12 mouse cellular contexts compared by ENCODE assay signal in genomic region chr7:38188281-38189075, GRCm38 (mm10). TPM values are rescaled to one million over a fixed set of nuclear protein-coding genes. Genes with fewer than 3 reads are reported as not detected.
DNase-seq lines count a peak whose midpoint lies in the region; ATAC-seq and TF ChIP-seq lines count a peak whose summit lies in the region.
"Had no signal": no experiment of that assay in that cellular context is flagged by ENCODE, and none has a peak within 500 bp of the region (broad histone marks: within the 10 kb centered on the region; RNA-seq: fewer than 3 reads in every experiment).

No protein-coding gene starts in this region.

- 84% methylated on average over 8 of the region's 8 CpGs for WGBS in heart, embryonic 15.5 days
- 70% methylated on average over 8 of the region's 8 CpGs for WGBS in bone marrow, adult 2 months
- WGBS in liver, embryonic 16.5 days (ENCODE audit: insufficient replicate concordance) = 58% methylated on average over 8 of the region's 8 CpGs

- peaks cover 10% of the 10 kb centered on the region for H3K4me1 ChIP-seq in heart, embryonic 15.5 days (replicated peaks)
- H3K4me1 ChIP-seq in megakaryocyte, embryonic 14.5 days = peaks cover 57% of the 10 kb centered on the region
- H3K4me1 ChIP-seq in bone marrow, adult 2 months (ENCODE audit: control insufficient read depth, insufficient read depth, low read length) = peaks cover 9% of the 10 kb centered on the region
- H3K4me1 ChIP-seq in liver, embryonic 16.5 days (ENCODE audit: control insufficient read depth, low read depth, low read length) = peaks cover 9% of the 10 kb centered on the region

- H3K4me3 ChIP-seq in heart, embryonic 15.5 days = no peak overlapping the region
- peak overlapping the region; percentile 6 for H3K4me3 ChIP-seq in megakaryocyte, embryonic 14.5 days (replicated peaks)
- no peak overlapping the region for H3K4me3 ChIP-seq in bone marrow, adult 2 months (replicated peaks; ENCODE audit: control insufficient read depth, low read depth, low read length)
- no peak overlapping the region for H3K4me3 ChIP-seq in liver, embryonic 16.5 days (ENCODE audit: low read depth, low read length)
- H3K4me3 ChIP-seq: heart, embryonic 13.5 days; left cerebral cortex, adult 2 months; limb, embryonic 13.5 days had no signal

- intact Hi-C loops in heart, postnatal 10 days (cut with DNase I) = no loop called here

- H3K36me3 ChIP-seq in heart, embryonic 15.5 days = 0 out of 2 replicates have a peak, but pooled peaks cover 8% of the 10 kb centered on the region
- peaks cover 23% of the 10 kb centered on the region for H3K36me3 ChIP-seq in megakaryocyte, embryonic 14.5 days (replicated peaks; ENCODE audit: low read length)
- peaks cover 6% of the 10 kb centered on the region; the same call in 1 of the 2 replicates for H3K36me3 ChIP-seq in liver, embryonic 16.5 days (ENCODE audit: control insufficient read depth, insufficient read depth)

- no peaks in the 10 kb centered on the region for H3K27me3 ChIP-seq in heart, embryonic 15.5 days
- peaks cover 4% of the 10 kb centered on the region for H3K27me3 ChIP-seq in megakaryocyte, embryonic 14.5 days (replicated peaks)
- H3K27me3 ChIP-seq in liver, embryonic 16.5 days (ENCODE audit: control insufficient read depth, insufficient read depth, low read depth, low read length) = no peaks in the 10 kb centered on the region
- H3K27me3 ChIP-seq: heart, embryonic 13.5 days; limb, embryonic 13.5 days; Patski had no signal

- H3K9ac ChIP-seq in heart, embryonic 15.5 days = no peak overlapping the region
- H3K9ac ChIP-seq in liver, embryonic 16.5 days (ENCODE audit: low read depth, low read length) = no peak overlapping the region
- H3K9ac ChIP-seq: heart, embryonic 13.5 days; limb, embryonic 13.5 days had no signal

- H3K4me2 ChIP-seq in heart, embryonic 15.5 days = no peak overlapping the region; the same call in 1 of the 2 replicates
- H3K4me2 ChIP-seq in liver, embryonic 16.5 days (ENCODE audit: low read depth, low read length) = no peak overlapping the region
- H3K4me2 ChIP-seq: heart, embryonic 13.5 days; limb, embryonic 13.5 days had no signal

- no peak for TF ChIP-seq CTCF in bone marrow, adult 2 months (IDR thresholded peaks at IDR 0.05; ENCODE audit: control insufficient read depth, insufficient read depth, low read length)

- H3K27ac ChIP-seq in heart, embryonic 15.5 days = peak overlapping the region; percentile 52; the same call in 1 of the 2 replicates
- peak overlapping the region; percentile 88 for H3K27ac ChIP-seq in bone marrow, adult 2 months (ENCODE audit: control insufficient read depth, insufficient read depth, low read depth, low read length, poor library complexity)
- H3K27ac ChIP-seq in liver, embryonic 16.5 days (ENCODE audit: low read length) = peak overlapping the region; percentile 76
- H3K27ac ChIP-seq: heart, embryonic 13.5 days; left cerebral cortex, adult 2 months; limb, embryonic 13.5 days had no signal

- no peak for DNase-seq in heart, postnatal 10 days
- DNase-seq in c-Kit-positive CD71-positive TER-119-positive erythroid progenitor cells, embryonic 14.5 days (ENCODE audit: low spot score) = no peak

- TF ChIP-seq POLR2A in bone marrow, adult 2 months (IDR thresholded peaks at IDR 0.05; ENCODE audit: borderline replicate concordance, control insufficient read depth, low read depth, low read length) = no peak

- no peaks in the 10 kb centered on the region for H3K9me3 ChIP-seq in heart, embryonic 15.5 days (replicated peaks)
- peaks cover 62% of the 10 kb centered on the region for H3K9me3 ChIP-seq in megakaryocyte, embryonic 14.5 days
- no peaks in the 10 kb centered on the region for H3K9me3 ChIP-seq in liver, embryonic 16.5 days (replicated peaks; ENCODE audit: control insufficient read depth, low read length)
- H3K9me3 ChIP-seq: heart, embryonic 13.5 days; limb, embryonic 13.5 days had no signal

- no peak for ATAC-seq in heart, embryonic 15.5 days (replicated peaks; ENCODE audit: insufficient number of reproducible peaks, insufficient read depth, low FRiP score, low read depth)
- no peak for ATAC-seq in megakaryocyte, adult 5-6 weeks (ENCODE audit: poor library complexity, severe bottlenecking)
- ATAC-seq in liver, embryonic 16.5 days (ENCODE audit: low read depth) = no peak
- ATAC-seq in cerebellum, adult (ENCODE audit: insufficient number of reproducible peaks, low FRiP score, low TSS enrichment) = no peak
- ATAC-seq: Patski had no signal

RNA-seq across cellular contexts. Expression of gene 1600014C10Rik, which starts 5.5 kb away (rescaled TPM):
- polyA plus RNA-seq in heart, embryonic 15.5 days (2015; fragmentation: Nextera tagmentation; extraction: Ambion mirVana) = 14.9 and 20.4 TPM in 2 replicates
- total RNA-seq in heart, postnatal 10 days (2021) = 10 to 100 TPM; 21.5 to 25.1 TPM
- 2.2 and 22.1 TPM in 2 replicates for polyA plus RNA-seq in megakaryocyte, embryonic 14.5 days (2012; ENCODE audit: insufficient read depth, low replicate concordance)
- 25.9 and 34.5 TPM in 2 replicates for total RNA-seq in megakaryocyte, adult 5-6 weeks (2015)
- 39.5 and 40.5 TPM in 2 replicates for total RNA-seq in megakaryocyte, adult 5-6 weeks (2017)
- polyA plus RNA-seq in bone marrow, adult 2 months (2011; ENCODE audit: insufficient read depth, insufficient read length, low replicate concordance, missing spikeins) = 15.1 and 22.2 TPM in 2 replicates
- polyA plus RNA-seq in liver, embryonic 16.5 days (2015; fragmentation: Nextera tagmentation; extraction: Ambion mirVana) = 20.2 and 21.6 TPM in 2 replicates

RNA-seq across cellular contexts. Expression of gene Plekhf1, which starts 39.3 kb away (rescaled TPM):
- polyA plus RNA-seq in heart, embryonic 15.5 days (2015; fragmentation: Nextera tagmentation; extraction: Ambion mirVana) = 5.4 and 6.4 TPM in 2 replicates
- total RNA-seq in heart, postnatal 10 days (2021) = 10 to 100 TPM in 1 of 2 experiments, 1 to 10 TPM in 1; 9.7 to 11.0 TPM
- 0.97 and 2.8 TPM in 2 replicates for polyA plus RNA-seq in megakaryocyte, embryonic 14.5 days (2012; ENCODE audit: insufficient read depth, low replicate concordance)
- total RNA-seq in megakaryocyte, adult 5-6 weeks (2015) = 0.43 and 0.74 TPM in 2 replicates
- total RNA-seq in megakaryocyte, adult 5-6 weeks (2017) = 1.0 and 1.3 TPM in 2 replicates
- polyA plus RNA-seq in bone marrow, adult 2 months (2011; ENCODE audit: insufficient read depth, insufficient read length, low replicate concordance, missing spikeins) = 0.61 and 1.1 TPM in 2 replicates
- polyA plus RNA-seq in liver, embryonic 16.5 days (2015; fragmentation: Nextera tagmentation; extraction: Ambion mirVana) = 0.52 and 0.54 TPM in 2 replicates
